Mouse (Mus musculus): Measurements from ENCODE around the gene Itpa.

DNA sequence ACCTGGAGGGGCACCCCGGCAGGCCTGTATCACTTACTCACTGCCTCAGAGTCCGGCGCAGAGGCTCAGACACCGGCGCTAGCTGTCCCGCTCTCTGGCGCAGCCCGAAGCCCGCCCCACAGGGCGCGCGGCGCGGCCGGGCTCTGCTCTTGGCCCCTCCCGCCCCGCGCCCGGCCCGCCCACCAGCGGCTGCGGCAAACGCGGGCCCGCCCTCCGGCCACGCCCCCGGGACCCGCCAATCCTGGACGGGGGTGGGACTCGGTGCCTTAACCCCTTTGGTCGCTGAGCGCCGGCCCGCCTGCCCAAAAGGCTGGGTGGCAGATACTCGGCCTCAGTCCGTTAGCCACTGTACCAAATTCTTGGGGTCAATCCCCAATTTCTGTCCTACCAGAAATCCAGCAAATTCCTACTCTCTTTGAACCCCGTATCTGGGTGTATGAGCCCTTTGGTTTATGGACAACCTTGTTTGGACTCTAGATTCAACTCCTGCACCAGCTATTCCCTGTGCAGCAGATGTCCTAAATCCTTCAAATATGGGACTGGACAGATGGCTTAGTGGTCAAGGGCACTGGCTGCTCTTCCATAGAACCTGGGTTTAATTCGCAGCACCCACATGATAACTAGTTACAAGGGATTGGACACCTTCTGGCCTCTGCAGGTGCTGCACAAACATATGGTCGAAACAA, 24.6 kb upstream of the Itpa start, which contains the start of gene Lzts3:
- TF ChIP-seq CTCF (IDR thresholded peaks at IDR 0.05; ENCODE audit: extremely low read depth, insufficient read depth, low read length) (no peak), POLR2A (IDR thresholded peaks at IDR 0.05; ENCODE audit: extremely low read depth, insufficient read depth, low read length) (peak; percentile 58; the same call in 1 of the 2 replicates)
